Mouse (Mus musculus) liver, embryonic 14.5 days (tissue): ENCODE results near the gene Tnfsf13.

Experiments
- CTCF ChIP-seq: IDR thresholded peaks from 2 replicates; pipeline ENCODE4 v1.5.1; 2016; ENCODE audit warnings: antibody characterized with exemption, low read depth, control low read depth
- EP300 ChIP-seq: IDR thresholded peaks from 2 replicates; pipeline ENCODE4 v1.6.1; 2016; ENCODE audit warnings: antibody characterized with exemption, low read depth

DNA sequence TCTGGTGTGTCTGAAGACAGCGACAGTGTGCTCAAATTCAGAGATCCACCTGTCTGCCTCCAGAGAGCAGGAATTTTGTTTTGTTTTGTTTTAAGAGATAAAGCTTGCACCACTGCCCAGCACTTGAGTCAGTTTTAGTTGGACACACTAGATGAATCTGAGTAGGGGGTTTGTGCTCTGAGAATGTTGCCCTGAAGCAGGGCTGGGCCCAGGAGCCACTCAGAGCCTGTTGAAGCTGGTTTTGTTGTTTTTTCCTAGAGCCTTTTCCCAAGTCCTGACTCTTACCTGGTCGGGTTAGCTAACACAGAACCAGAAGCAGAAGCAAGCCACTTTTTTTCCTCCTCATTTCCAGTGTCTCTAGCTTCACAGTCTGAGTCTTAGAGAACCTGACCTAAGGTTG, 25.5 kb upstream of the Tnfsf13 start:
- TF ChIP-seq CTCF (no peak), EP300 (no peak)
